Mouse (Mus musculus) T-helper 1 cell (primary cell): ENCODE results near the gene Brms1.
"Not testable (repeated sequence)": the region's sequence is repeated elsewhere in the genome, so short reads cannot be mapped to it uniquely, and the experiment has no call there.

ENCODE experiments used
- in situ Hi-C: fragments of 300-600 bp; cut with MboI, MseI; formaldehyde crosslinking; loops from one replicate; pipeline ENCODE4 v1.15.1; 2025; ENCODE audit warnings: high pct_unique_total_duplicates

The Brms1 gene

DNA sequence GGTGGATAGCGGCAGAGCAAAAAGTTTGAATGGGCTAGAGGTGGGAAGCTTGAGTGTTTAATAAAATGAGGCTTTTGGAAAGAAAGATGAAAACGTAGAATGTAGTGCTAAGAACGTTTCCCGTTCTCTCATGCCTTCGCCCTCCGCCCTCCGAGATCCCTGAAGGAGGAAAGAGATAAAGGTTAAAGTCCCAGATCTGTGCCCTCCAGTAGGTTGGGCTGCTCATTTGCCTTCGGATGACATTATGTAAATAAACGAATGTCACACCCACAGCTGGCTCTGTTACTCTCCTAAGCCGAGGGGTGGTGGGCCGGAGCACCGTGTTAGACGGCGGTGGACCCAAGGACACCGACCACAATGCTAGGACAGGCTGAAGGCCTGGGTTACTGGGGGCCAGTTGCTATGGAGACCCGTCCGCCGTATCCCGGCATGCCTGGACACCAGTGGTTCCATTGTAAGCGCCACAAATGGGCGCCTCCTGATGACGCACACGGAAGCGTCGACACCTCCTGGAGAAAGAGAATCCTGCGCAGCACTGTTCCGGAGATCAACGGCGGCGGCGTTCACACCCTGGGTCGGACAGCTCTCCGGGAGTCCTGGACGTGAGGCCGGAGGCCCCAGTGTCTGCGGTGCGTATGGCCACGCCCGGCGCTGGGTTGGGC lies at the start of gene Brms1:
Brms1 (plus strand) TSS at position 493 of the 662 bp plus-strand sequence.
- in situ Hi-C loops: no loop called here

DNA sequence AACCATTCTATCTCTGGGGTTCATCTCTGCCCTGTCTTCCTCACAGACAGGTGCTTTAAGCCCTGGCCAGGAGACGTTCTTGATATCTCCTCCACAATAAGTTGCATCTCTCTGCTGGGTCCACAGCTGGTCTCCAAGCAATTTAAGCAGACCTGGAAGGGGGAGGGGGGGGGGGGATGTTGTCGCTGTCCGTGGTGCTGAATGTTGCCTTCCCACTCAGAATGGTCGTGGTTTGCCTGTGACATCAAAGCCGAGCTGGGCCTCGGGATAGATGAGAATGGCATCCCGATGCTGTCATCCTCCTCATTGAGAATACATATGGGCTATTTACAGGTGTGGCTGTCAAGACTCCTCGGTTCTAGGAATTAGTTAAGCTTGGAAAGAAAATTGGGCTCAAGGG lies 48.8 kb upstream of the Brms1 start:
- in situ Hi-C loops: no loop called here

DNA sequence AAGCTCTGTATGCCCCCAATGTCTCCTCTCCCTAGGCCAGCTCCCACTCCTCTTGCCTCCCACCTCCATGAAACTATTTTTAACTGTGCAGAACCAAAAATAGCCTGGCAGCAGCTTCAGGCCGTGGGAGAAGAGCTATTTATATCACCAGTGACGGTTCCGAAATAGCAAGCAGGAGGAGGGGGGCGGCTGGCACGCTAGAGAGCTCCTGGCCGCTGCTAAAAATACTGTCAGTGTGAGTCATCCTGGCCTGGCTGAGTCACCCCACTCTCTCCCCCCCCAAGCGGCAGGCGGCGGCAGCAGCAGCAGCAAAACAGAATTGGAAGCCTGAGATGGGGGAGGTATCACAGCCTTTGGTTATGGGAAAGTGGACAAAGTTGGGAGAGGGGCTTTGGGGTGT lies 48.2 kb upstream of the Brms1 start:
- in situ Hi-C loops: no loop called here

DNA sequence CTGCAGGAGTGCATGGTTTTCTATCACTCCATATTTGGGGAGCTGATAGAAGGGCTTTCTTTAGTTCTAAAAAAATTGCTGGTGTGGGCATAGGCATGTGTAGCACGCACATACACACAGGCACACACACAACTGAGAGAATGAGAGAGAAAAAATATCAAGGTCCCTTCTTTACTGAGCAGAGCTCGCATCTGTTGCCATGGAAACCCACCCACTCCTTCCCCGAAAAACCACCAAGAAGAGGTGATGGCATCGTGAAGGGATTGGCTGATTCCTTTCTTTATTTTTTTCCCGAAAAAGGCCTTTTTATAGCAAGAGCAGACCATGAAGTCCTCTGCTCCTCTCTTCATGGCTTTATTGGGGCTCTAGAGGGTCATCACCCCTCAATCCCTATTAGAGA lies 47.1 kb upstream of the Brms1 start:
- in situ Hi-C loops: no loop called here

DNA sequence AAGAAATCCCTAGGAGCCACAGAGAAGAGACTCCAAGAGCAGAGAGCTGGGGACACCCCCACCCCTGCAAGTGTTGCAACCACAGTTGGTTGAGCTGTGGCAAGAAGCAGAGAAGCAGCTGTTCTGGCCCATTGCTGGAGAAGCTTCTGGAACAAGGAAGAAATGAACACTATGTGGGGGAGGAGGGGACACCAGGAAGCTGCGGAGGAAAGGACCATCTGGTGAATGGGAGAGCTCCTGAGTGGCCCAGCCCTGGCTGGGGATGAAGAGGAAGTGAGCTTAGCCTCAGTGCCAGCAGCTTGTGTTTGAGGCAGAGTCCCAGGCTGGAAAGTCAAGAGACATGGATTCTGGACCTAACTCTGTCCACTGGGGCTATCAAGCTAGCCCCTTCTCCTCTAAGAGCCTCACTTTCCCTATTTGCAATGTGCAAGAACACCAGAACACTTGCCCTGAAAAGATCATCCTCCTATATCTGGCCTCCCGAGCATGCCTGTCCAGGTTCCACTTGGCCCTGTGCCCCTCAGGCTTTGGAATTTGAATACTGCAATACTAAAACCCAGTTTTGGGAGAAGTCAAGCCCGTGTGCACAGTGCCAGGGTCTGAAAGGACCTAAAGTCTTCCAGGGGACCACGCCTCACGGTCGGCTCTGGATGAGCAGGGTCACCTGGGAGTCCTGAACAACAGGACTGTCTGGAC lies 41.6 kb upstream of the Brms1 start:
- in situ Hi-C loops: no loop called here

DNA sequence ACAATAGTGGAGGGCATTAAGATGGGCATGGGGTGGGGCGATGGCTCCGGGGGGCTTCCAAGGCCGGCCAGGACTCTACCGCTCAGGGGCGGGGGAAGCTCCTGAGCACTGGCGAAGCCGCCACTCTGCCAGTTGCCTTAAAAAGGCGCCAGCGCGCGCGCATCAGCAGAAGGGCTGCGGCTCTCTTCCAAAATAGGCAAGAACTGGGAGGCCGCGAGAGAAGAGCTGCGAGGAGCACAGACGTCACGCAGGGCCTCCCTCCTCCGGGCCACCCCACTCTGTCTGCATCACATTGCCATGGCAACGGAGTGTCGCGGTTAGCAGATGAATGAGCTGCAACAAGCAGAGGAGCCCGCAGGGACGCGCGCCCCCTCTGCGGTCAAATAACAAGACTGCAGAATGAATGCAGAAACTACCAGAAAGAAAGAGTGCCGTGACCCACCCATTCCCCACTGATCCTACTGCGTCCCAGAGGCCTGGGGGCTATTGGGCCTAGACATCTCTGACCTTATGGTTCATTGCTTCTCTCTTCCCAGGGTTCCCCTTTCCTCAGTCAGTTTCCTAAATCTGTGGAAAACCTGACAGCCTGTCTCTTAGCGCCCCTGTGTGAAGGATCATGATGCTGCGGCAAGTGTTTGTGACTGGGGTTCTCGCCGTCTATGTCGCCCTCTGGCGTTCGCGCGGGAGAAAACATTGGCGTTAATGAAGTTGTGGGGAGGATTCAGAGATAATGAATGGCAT lies 39.3 kb upstream of the Brms1 start:
- in situ Hi-C loops: no loop called here

DNA sequence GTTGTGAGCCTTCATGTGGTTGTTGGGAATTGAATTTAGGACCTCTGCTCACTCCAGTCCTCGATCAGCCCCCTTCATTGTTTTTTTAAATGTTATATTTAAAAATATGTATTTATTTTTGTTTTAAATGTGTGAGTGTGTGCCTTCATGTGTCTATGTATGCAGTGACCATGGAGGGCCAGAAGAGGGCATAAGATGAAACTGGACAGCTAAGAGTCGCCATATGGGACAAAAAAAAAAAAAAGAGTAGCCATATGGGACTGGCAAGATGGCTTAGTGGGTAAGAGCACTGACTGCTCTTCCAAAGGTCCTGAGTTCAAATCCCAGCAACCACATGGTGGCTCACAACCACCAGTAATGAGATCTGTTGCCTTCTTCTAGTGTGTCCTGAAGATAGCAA lies 37.5 kb upstream of the Brms1 start:
- in situ Hi-C loops: not testable (repeated sequence)

DNA sequence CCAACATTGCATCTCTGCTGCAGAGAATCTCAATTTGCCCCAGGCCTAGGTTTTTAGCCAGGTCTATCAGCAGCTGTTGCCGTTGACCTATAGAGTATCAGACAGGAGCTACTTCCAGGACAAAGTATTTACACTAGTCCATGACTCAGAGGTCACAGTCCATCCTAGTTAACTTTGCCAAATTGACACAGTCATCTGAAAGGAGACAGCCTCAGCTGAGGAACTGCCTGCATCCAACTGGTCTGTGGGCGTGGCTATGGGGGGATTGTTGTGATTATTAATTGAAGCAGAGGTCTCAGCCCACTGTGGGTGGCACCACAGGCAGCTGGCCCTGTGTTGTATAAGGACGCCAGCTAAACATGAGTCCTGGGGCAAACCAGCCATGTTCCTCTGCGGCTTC lies 36.2 kb upstream of the Brms1 start:
- in situ Hi-C loops: no loop called here

DNA sequence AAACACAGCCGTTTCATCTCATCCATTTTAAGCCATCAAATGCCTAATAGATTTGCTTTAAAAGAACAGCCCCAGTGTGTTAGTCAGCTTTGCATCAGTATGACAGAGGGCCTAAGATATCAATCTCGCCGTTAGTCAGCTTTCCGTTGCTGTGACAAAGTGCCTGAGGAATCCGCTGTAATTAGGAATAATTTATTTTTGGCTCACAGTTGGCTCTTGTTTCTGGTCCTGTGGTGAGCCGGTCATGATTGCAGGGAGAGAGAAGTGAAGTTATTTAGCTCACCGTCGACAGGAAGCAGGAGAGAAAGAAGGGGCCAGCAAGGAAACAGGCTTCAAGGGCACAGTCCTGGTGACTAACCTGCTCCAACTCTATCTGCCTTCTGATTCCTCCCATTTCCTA lies 28.0 kb upstream of the Brms1 start:
- in situ Hi-C loops: no loop called here

DNA sequence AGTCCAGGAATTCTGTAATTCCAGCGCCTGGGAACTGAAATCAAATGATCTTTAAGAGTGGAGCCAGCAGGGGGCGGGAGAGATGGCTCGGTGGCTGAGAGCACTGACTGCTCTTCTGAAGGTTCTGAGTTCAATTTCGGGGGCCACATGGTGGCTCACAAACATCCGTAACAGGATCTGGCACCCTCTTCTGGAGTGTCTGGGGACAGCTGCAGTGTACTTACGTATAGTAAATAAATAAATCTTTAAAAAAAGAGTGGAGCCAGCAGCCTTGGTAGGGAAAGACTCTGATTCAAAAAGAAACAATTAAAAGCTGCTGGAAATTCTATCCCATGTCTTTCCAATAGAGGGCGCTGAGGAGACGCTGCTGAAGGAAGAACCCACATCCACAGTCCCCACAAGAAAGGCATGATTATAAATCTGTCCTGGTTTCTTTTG lies 26.2 kb upstream of the Brms1 start:
- in situ Hi-C loops: no loop called here

DNA sequence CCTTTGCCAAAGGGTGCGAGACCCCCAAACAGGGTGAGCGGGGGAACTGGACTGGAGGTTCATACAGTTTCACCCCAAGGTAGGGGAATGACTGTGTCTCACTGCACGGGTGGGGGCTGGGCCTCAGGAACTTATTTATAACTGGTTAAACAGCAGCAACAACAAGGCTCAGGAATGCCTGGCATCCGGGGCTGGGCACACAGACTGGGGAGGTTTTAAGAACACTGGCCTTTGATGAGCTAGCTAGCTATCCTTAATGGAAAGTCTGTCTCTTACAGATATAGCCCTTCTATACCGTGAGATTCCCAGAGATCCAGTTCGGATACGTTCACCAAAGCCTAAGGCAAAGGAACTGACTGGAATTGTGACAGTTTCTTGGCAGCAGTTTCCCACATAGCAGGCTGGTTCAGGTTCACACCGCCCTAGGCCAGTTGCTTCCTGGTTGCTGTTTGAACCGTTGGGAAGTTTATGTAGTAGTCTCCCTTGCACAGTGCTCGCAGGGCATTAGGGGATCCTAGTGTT lies 24.9 kb upstream of the Brms1 start:
- in situ Hi-C loops: no loop called here

DNA sequence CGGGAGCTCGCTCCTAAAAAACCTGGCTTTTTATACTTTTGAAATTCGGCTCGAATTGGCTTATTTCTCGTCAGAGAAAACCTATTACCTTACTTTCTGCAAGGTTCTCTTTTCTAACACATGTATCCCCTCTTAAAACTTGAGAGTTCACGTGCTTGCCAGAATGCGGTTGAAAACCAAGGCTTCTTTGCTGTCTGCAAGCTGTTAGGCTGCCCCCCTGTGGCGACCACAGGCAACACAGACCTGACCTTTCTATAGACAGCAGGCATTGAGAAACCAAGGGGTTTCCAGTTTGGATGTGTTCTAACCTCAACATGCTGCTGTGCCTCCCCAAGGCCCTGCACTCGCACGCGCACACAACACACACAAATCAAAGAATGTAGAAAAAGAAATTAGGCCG lies 24.4 kb upstream of the Brms1 start:
- in situ Hi-C loops: no loop called here

DNA sequence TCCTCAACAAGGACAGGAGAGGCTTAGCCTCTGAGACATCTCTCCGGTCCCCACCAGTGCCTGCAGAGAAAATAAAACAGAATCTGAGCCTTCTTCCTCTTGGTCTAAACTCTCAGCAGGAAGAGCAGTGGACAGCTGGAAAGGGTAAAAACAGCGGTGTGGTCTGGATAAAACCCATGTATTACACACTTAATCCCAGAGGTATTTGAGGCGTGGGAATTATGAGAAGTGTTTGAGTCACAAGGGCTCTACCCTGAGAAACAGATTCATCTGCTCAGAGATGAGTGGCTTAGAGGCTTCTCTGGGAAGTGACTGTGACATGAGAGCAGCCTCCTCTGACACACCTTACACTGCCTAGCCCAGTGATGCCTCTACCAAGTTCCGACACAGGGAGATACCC lies 23.5 kb upstream of the Brms1 start:
- in situ Hi-C loops: no loop called here

DNA sequence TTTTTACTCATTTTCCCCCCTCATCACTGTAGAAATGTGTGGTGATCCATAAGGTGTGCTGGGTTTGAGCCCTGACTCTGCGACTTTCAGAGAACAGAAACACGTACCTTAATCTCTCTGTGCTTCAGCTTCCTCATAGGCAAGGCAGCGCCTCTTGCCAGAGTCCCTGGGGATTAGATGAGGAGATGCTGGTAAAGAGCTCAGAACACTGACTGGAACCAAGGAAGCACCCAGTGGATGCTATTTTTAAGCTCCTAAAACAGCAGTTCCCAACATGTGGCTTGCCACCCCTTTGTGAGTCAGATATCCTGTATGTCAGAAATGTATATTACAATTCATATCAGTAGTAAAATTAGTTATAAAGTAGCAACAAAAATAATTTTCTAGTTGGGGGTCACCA lies 23.0 kb upstream of the Brms1 start:
- in situ Hi-C loops: no loop called here

DNA sequence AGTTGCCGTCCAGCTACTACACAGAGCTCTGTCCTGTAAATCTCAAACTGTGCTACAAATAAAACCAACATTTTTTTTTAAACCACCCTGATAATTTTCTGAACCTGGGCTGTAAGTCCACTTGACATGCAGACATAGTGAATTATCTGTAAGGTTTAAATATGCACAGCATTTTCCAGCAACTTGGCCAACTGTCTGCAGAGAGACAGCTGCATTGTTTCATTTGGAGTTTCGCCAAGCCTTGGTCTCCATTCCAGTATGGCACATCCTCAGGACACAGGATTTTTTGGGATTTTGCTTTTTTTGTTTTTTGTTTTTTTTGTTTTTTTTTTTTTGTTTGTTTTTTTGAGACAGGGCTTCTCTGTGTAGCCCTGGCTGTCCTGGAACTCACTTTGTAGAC lies 19.7 kb upstream of the Brms1 start:
- in situ Hi-C loops: no loop called here

DNA sequence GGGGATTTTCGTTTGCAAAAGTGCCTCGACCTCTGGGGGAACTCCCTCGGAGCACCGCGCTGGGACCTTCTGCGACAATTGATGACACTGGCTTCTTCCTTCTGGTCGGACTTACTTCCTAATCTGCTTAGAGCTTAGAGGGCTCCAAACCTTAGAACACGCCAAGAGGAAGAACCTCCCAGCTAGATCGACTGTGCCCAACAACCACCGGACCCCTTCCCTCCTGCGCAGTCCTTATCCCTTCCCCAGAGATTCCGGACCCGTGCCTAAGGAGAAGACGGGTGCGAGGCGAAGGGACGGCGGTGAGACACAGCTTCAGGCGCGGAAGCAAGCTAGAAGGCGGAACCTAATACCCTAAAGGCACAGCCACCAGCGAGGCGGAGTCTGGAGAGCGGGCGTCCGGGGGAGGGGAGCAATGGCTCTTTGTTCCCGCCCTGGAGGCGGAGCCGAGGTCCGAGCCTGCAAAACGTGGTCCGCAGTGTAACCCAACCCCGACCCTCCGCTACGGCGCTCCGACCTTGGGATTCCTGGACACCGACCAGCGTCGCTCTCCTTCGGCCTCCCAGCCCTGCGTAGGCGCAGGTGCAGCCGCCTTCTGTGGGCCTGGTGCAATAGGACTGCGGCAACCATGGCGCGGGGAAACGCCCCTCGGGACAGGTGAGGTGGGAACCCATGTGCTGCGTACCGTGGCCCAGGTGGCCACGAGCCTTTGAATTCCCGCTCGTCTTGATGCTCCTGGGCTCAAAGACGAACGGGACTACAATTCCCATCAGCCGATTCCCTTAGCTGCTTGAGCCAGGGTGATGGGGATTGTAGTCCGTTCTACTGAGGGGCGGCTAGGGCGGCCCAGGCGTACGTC lies 17.3 kb upstream of the Brms1 start, which contains the start of gene Slc29a2:
Slc29a2 (plus strand) TSS at position 240 of the 859 bp plus-strand sequence.
- in situ Hi-C loops: no loop called here

DNA sequence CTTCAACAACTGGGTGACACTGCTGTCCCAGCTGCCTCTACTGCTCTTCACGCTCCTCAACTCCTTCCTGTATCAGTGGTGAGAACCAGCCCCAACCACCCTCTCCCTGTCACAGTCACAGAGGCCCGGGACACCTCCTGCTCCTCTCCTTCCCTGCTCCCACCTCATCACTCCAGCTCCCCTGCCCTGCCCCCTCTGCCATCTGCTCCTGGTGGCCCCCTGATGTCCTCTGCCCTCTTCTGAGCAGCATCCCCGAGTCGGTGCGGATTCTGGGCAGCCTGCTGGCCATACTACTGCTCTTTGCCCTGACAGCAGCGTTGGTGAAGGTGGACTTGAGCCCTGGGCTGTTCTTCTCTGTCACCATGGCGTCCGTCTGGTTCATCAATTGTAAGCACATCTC lies 15.0 kb upstream of the Brms1 start:
- in situ Hi-C loops: no loop called here

DNA sequence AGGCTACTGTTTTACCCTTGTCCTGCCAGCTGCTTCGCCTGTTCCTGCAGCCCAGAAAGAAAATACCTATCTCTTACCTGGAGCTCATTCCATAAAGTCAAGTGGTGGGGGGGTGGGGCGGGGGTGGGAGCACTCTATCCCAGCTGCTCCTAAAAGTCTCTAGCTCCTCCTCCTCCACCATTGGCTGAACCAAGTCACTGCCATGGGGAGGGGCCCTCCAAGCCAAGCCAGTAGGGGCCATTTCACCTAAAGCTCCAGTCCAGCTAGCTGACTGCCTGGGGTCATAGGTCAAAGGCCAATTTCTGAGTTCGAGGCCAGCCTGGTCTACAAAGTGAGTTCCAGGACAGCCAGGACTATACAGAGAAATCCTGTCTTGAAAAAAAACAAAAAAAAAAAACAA lies 8.5 kb upstream of the Brms1 start:
- in situ Hi-C loops: no loop called here

DNA sequence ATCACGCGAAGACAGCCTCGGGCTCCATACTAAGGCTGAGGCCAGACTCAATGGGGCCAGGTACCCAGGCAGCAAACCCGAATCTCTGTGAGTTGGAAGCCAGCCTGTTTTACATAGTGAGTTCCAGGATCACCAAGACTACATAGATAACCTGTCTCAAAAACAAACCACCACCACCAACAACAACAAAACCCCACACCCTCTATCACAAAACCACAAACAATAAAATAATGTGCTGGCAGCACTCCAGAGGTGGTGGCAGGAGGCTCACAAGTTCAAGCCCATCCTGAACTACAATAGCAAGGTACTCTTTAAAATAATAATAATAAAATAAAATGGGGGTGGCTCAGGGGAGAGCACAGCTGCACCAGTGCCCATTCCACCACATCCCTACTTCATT lies 4.6 kb upstream of the Brms1 start:
- in situ Hi-C loops: no loop called here

DNA sequence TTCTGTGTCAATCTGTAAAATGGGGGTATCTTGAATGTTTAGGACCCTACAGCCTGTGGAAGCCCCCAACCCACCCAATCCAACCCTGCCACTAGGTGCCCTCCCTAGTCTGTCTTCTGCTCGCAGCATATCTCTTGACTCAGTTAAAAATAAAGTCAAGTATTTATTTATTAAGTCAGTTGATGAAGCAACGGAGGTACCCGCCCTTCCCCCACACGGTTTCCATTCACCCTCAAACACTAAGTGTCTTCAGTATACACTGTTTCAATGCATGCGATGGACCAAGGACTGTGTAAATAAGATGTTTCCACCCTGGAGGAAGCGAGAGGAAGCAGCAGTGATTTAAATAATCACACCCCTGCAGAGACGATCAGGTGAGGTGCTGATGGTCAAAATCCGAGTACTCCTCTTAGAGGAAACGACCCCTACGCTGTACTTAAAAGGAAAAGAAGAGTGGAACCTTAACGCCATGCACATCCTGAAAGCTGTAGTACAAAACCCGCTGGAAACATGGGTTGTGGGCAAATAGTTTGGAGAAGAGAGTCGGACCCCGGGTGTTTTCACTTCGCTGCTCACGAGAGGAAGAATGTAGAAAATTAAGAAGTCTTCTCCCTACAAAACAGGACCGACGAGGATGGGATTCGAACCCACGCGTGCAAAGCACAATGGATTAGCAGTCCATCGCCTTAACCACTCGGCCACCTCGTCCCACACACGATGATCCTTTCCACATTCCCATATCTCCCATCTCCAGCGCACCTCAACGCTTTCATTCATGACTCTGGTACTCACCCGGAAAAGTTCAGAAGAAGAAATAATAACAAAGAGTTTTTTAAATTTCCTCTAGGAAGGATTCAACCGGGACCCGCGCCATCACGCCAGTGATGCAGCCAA lies 3.2 kb upstream of the Brms1 start:
- in situ Hi-C loops: no loop called here

DNA sequence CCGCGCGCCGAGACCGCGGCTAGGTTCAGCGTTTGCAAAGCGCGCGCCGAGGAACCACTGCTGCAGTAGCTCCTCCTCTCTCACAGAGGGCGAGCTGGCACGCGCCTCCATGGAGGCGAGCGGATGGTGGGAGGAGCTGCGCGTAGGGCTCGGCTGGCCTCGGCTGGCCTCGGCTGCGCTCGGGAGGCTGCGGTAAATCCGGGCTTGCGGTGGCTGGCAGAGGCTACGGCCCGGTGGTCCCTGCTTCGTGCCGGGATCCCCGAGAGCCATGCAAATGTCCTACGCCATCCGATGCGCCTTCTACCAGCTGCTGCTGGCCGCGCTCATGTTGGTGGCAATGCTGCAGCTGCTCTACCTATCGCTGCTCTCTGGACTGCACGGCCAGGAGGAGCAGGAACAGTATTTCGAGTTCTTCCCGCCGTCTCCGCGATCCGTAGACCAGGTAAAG lies 2.4 kb upstream of the Brms1 start, which contains the start of the genes B4gat1 and AC124502.3:
B4gat1 (plus strand) TSS at position 118 of the 448 bp plus-strand sequence.
AC124502.3 (plus strand) TSS at position 183 of the 448 bp plus-strand sequence.
- in situ Hi-C loops: no loop called here
